Mouse (Mus musculus): ENCODE data around the gene Lrp1.
"Not testable (repeated sequence)": the region's sequence is repeated elsewhere in the genome, so short reads cannot be mapped to it uniquely, and the experiment has no call there.

Gene Lrp1

DNA sequence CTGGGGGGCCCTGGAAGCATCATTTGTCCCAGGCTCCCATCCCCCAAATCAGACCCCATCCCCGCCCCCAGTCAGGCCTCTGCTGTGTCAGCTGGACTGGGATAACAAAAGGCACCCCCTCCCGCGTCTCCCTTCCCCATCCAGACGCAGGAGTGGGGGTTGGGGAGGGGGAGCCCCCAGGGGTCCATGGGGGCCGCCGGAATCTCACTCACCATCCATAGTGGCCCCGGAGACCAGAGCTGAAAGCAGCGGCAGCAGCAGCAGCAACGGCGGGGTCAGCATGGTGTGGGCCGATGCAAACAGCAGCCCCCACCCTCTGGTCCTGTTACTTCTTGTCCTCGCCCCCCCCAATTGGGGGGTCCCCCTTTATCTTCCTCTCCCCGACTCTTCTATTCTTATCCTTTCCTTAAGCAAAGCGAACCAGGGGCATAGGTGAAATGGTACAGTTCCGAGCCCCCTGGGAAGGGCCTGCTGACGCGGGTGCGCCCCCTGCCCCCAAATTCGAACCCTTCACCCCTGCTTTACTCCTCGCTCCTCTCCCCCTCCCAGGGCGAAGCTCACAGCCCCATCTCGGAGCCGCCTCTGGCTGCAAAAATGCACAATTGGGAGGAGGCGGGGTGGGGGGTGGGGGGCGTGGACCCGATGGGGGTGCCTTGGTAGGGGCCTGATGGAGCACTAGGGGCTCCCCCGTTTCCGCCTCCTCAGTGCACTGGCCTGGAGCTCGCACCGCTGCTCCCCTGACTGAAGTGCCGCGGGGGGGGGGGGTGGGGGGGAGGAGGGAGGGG, at the start of gene Lrp1:
Lrp1 (minus strand) TSS at position 743 of the 785 bp plus-strand sequence.
- peak; percentile 68 to 70 for DNase-seq

DNA sequence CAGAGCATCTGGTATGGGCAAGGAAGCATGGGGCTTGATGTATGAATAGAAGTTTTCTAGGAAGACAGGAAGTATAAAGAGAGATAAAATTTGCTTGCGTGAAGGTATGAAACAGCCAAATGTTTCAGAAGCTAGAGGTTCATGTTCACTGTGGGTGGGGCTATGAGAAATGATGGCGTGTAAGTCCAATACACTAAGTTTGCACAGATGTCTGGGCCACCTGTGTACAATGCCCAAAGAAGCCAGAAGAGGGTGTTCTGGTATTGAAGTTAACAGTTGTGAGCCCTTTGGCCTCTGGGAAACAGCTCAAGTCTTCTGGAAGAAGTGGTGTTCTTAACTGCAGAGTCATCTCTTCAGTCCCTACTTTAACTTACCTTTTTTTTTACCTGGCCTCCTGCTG, 49.2 kb upstream of the Lrp1 start:
- no peak for DNase-seq

DNA sequence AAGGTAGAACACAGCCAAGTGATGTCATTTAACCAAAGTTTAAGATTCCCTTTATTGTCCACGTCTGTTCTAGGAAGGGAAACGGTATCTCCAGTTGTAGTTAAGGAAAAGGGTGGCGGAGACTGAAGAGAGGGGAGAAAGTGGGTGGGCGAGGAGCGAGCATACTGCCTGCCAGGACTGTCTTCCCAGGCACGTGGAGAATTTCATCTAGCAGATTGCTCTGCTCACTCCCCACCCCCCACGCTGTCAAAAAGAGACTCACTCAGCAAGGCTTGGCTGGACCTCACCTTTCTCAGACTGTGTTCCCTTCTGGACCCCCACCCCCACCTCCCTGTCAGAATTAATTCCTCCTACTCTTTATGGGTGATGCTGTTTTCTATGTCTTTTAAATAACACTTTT, 48.2 kb upstream of the Lrp1 start:
- peak; percentile 72 to 77 for DNase-seq

DNA sequence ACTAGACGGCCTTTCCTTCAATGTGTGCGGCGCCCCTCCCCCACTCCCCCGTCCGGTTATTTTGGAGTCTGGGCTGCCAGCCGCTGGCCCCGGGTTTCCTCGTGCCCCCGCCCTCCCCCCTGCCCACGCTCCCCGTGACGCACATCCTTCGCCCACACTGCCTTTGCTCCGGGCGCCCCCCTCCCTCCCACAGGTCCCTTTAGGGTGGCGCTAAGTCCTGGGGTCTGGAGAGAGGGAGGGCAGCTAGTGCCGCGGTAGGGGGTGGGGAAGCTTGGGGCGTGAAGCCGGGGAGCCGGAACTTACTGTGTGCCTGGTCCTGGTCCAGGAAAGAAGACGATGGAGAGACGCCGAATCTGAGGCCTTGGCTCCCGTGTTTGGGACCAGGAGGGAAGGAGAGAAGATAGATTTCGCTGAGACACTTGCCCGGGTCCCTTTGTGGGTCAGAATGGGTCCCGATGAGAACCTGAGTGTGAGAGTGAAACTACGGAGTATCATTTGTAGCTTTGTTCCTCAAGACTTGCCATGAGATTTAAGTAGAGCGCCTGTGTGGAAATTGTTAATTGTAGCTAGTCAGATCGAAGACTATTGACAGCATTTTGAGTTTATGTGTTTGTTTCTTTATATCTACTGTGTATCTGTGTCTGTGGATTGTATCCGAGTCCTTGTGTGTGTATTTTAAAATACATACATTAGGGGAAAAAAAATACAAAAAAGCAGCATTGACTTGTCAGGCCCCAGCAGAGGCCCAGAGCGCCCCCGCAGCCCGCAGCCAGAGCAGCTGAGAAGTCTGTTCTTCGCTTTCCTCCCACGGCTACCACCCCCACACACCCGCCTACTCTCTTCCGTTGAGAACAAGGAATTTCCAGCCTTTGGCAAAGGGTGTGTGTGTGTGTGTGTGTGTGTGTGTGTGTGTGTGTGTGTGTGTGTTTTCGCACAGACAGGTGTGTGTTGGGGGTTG, 47.4 kb upstream of the Lrp1 start, which contains the start of gene Nab2:
Nab2 (minus strand) TSS at position 476 of the 958 bp plus-strand sequence.
- peak; percentile 69 to 72 for DNase-seq

DNA sequence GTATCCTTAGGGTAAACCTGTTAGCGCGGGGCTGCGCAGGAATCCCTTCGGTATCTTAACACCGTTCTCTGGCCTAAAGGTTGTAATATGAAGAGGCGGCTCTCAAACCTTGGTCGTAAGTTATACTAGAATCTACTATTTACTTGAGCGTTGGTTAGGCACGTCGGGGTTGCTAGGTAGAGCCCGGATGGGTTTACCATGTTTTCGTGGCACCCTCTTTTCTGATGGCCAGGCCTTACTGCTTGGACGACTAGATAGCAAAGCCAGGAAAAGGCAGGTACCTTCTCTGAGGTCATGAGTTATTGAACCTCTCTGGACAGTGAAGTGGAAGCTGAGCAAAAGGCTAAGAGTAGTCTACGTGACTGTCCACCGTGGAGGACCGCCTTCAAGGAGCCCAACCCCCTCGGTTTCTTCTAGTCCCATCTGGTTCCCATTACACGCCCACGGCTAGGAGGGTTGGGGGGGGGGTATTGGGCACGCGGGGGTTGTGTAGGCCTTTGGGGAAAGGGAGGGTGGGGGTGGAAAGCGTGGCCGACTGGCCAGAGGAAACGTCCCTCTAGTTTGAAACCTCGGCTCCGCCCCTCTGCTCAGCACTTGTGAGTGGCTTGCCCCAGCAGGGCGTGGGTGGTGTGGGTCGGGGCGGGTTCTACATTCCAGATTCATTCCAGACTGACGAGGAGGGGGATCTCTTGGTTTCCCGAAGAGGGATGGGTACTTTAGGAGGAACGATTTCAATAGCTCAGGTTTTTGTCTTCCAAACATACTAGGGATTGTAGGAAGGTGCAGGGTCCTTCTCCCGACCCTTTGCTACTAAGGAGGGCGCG, 46.5 kb upstream of the Lrp1 start:
- DNase-seq, result peak; percentile 62

DNA sequence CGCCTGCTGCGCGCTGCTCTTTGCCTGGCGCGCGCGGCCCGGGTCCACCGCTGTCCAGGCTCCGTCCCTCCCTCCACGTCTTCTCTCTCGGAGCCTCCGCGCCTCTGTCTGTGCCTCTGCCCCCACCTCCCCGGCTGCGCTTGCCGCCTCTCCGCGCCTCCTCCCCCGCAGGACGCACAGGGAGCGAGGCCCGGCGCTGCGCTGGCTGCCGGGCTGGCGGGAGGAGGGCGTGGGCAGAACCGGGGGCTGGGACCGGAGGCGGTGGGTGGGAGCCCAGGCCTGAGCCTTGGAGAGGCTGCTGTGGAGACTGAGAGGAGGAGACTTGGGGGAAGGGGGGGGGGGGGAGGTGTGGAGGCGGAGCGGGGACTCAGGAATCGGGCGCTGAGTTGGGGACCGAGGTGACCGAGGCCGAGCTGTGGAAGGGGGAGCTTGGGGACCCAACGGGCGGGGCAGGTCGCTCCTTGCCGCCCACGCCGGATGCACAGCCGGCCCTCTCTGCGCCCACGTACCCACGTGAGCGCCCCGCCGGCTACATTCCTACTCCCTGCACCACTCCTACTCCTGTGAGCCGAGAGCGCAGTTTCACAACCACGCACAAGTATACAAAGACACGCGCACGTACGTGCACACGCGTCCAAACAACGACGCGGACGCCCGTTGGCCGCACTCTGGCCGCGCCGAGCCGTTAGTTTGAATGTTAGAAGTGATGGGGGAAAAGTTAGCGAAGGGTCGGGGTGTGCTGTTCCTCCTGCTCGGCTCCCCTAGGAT, 45.7 kb upstream of the Lrp1 start, which contains the start of gene Nemp1:
Nemp1 (plus strand) TSS at position 401 of the 768 bp plus-strand sequence.
- peak; percentile 64 to 70 for DNase-seq

DNA sequence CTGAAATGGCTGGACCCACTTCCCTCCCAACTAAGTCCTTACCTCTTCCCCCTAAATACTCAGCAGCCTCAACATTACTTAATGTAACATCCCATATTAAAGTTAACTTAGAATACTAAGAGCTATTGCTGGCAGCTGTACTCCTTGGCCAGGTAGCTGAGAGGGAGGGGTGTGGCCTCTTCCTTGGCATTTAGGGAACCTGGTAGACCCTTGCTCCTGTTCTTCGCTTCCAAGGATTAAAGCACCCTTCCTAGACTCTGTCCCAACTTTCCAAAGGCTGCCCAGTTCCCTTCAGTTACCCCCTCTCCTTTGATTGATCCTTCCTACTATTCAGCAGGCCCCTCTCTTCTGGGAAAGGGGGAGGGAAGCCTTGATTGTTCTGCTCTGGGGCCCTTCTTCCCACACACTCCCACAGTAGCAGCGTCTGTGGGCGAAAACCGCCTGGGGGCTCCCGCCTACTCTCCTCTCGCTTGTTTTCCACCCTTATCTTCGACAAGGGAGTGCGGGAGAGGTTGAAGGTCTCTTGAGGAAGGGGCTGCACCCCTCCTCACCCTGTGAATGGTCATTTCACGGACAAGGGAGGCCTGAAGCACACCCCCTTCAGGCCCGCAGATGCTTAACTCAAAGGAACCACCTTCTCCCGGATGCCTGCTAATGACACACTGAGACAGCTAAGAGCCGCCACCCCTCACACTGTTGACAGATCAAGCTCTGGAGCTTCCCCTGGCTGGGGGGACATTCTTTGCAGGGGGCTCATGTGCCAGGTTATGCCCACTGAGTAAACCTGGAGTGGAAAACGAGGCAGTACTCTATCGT, 44.6 kb upstream of the Lrp1 start:
- no peak for DNase-seq

DNA sequence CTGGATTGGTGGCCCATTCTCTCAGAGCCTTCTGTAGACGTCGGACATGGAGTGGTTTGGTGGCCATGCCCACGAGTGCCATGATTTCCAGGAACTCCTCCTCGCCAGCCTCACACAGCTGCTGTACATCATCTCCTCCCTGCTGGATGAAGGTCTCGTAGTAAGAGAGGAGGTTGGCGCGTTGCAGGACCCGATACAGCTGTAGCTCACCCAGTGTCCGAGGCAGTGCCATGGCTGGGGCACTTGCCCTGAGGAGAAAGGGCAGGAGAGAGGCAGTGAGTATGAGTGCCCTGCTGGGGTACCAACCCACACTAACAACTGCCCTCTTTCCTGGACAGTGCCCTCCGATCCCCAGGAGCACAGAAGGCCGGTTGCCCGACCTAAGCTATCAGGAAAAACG, 43.9 kb upstream of the Lrp1 start:
- DNase-seq, result no peak

DNA sequence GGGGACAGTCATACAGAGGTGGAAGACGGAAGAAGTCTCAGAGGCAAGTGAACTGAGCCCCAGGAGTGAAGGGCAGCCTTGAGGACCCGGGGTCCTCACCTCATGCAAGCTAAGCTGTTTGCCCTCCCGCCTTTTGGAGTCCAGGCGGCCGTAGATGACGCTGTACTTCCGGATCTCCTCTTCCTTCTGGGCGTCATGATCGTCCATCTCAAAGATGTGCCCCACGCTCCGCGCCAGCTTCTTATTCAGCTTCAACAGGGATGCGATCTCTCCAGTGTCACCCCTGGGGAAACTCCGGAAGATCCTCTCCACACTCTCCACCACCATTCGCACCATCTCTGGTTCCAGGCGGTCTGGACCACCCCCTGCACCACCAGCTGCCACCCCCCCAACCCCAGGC, 43.2 kb upstream of the Lrp1 start:
- DNase-seq, result no peak

DNA sequence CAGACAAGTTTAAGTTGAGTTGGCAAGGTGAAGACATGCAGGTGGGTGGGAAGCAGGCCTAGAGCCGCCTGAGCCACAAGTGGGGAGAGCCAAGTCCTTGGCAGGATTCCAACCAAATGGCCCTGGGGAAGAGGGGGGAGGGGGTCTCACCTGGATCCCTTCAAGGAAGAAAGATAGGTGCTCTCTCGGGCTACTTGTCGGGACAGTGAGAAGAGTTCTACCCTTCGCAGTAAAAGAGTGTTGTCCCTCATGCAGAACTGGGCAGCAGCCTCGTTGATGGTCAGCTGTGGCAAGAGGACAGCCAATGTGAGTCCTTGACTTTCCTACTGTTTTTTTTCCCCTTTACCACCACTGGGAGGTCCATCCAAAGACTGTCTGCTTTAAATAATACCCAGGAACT, 42.6 kb upstream of the Lrp1 start:
- no peak for DNase-seq

DNA sequence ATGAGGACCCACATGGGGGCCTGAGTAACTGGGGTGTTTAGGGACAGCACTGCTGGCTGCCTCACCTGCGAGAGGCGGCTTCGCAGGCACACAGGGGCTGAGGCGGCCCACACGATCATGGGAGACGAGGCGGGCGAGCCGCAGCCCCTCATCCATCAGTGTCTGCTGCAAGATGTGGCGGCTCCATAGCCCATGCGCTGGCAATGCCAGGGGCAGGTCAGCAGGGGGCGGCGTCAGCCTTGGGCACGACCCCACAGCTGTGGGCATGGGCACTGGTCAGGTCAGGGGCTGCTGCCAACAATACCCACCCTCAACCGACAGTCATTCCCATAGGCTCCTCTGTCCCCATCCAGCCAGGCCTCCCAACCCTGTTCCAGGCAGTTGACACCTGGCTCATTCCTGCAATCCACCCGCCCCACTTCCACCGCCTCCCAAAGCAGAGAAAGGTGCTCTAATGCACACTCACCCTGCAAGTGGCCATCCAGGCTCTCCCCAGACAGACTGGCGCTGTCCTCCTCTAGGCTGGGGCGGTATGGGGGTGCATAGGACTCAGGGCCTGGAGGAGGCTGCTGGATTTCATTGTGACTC, 41.8 kb upstream of the Lrp1 start:
- peak; percentile 60 to 69 for DNase-seq

DNA sequence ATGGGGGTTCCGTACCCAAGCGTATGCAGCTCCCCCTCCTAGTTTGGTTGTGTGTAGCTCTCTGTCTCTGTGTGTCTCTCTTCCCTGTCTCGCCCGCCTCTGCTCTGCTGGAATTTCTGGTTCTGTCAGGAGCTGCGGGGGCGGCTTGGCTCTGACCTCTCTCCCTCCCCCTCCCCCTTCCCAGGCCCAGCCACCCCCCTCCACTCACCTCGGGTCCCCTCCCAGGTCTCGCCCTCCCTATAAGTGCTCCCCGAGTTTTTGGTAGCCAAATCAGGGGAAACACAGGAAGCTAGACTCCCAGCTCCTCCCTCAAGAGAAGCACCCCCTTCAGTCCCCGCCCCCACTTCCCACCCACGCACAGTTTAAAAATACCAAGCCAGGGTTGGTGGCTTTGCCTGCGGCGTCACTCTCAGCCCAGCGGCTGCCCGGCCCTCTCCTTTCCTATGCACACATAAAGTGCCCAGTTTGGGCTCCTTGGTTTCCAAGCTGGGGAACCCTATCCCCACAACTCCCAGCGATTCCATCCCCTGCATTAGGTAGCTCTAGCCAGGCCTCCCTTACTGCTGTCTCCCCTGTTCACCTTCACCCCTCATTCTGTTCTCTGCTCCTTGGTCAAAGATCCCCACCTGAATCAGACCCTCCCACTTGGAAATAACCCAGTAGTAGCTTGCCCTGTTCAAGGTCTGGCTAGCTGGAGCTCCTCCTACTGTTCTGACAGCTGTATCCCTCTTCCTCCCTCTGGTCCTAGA, 41.1 kb upstream of the Lrp1 start:
- peak; percentile 65 to 67 for DNase-seq

DNA sequence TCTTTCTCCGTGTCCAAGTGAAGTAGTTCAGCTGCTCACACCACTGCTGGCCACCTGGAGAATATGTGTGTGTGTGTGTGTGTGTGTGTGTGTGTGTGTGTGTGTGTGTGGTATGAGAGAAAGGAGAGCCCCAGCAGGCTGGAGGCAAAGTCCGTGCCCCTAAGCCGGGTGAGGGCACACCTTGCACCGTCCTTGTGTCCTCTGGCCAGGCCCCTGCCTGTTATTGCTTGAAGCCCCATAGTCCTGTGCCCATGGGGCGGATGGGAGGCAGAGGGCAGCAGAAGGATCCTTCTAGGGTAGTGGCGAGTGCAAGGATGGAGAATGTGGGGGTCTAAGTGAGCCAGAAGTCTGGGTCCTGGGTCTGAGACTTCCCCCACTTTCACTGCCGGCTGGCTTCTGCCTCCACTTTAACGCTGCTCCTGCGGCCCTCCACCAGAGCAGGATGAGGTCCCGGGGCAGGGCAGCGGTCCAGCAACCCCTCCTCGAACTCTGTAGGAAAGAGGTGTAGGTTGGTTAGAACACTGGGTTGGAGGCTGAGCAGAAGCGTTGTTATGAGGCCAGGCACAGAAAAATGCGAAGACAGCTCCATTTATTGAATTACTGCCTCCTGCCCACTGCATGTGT, 40.5 kb upstream of the Lrp1 start:
- peak in 1 of 2 experiments; percentile 32 for DNase-seq

DNA sequence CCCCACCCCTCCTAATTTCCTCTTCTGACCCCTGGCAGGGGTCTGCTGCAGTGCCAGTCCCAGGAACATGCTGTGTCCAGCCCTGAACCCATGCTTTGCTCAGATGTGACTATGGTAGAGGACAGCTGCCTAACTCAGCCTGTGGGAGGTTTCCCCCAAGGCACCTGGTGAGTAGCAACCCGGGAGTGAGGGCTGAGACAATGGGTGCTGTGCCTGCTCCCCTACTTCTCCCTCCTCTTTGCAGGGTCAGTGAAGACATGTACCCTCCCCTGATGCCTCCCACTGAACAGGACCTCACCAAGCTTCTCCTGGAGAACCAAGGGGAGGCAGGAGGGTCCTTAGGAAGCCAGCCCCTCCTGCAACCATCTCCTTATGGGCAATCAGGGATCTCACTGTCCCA, 38.6 kb upstream of the Lrp1 start:
- no peak for DNase-seq

DNA sequence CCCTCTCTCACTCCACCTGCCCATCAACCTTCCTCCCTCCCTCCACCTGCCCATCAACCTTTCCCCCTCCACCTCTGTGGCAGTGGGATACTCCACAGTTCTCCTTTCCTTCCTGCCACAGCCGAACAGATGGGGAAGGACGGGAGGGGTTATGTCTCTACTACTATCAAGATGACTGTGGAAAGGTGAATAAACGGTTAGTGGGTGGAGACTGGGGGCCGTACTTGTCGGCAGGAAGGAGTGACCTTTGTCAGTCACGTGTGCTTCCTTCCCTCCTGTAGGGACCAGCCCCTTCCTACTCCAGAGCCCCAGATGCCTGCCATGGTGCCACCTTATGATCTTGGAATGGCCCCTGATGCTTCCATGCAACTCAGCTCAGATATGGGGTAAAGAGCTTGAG, 37.1 kb upstream of the Lrp1 start:
- no peak for DNase-seq

DNA sequence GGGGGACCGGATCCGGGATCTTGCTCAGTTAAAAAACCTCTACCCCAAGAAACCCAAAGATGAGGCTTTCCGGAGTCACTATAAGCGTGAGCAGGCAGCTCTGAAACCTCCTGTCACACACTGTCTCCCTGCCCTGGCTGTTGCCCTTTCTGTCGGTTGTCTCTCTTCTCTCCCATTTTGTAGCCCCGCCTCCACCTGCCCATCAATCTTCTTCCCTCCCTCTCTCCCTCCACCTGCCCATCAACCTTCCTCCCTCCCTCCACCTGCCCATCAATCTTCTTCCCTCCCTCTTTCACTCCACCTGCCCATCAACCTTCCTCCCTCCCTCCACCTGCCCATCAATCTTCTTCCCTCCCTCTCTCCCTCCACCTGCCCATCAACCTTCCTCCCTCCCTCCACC, 36.7 kb upstream of the Lrp1 start:
- DNase-seq, result not testable (repeated sequence)

DNA sequence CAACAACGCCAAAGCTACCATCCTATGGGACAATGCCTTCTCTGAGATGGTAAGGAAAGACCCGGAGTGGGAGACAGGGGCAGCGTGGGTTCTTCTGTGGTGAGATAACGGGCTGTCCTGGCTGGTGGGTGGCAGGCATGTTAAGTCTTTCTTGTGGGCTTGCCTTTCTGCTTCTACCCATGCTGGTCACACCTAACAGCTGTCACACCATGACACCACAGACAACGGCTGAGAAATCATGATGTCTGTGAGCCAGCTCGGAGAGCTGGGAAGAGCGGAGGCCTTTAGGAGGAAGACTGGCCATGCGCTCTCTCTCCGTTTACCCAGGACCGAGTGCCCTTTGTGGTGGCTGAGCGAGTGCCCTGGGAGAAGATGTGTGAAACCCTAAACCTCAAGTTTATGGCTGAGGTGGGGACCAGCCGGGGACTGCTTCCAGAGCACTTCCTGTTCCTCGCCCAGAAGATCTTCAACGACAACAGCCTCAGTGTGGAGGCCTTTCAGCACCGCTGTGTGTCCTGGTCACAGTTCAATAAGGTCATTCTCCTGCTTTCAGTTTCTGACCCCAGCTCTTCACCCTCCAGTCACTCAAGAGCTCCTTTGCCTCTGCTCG, 34.1 kb upstream of the Lrp1 start:
- DNase-seq, result no peak

DNA sequence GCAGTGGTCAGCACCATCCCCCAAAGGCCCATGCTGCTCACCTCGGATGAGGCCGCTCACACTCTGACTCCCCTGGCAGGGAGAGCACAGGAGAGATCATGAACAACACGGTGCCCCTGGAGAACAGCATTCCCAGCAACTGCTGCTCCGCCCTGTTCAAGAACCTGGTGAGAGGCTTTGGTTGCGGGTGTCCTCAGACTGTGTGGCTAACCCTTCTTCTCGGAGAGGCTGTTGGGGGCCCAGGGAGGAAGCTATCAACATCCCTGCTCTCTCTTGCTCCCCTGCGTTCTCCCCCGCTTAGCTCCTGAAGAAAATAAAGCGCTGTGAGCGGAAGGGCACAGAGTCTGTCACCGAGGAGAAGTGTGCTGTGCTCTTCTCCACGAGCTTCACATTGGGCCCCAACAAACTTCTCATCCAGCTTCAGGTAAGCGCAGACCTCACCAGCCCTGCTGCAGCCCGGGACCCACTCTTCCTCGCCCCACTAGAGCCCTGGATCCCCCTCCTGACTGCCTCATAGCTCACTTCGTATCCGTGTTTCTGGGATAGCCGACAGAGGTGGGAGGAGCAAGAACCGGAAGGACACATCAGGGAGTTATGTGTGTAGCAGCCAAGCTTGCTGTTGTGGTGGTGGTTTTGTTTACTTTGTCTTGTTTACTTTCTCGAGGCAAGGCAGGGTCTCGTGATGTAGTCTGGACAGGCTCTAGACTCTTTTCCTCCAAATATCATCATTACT, 32.1 kb upstream of the Lrp1 start:
- DNase-seq, result no peak

Data from cerebellum, postnatal 10 days (tissue).